Mouse (Mus musculus): ENCODE measurements around the gene 4930486L24Rik.

- no peak for TF ChIP-seq CTCF (IDR thresholded peaks at IDR 0.05 in 2 of 3, conservative IDR thresholded peaks at IDR 0.05 in 1 of 3; ENCODE audit: control insufficient read depth in 1 of 3, insufficient read depth in 1 of 3, low read depth in 2 of 3, low read length in 3 of 3, poor library complexity in 1 of 3, severe bottlenecking in 1 of 3)
- TF ChIP-seq BHLHE40 (IDR thresholded peaks at IDR 0.05; ENCODE audit: borderline replicate concordance, low read depth, low read length): no peak
- no peak for TF ChIP-seq POLR2A (IDR thresholded peaks at IDR 0.05; ENCODE audit: control insufficient read depth in 1 of 2, insufficient read depth in 1 of 2, low read depth in 1 of 2, low read length in 2 of 2, poor library complexity in 1 of 2)
- TF ChIP-seq ETS1 (IDR thresholded peaks at IDR 0.05; ENCODE audit: low read depth, low read length): no peak
- no peak for TF ChIP-seq TCF12 (IDR thresholded peaks at IDR 0.05; ENCODE audit: low read depth, low read length)
These were observed 31.3 kb upstream of the 4930486L24Rik start for GRCm38 (mm10) chr13:60895406-60896160.
